Mouse (Mus musculus) testis, adult 2 months (tissue): ENCODE measurements around the gene Spon1. TPM values are rescaled to one million over a fixed set of nuclear protein-coding genes. Genes with fewer than 3 reads are reported as not detected.

Experiments used
- H3K27ac ChIP-seq: fragments of 200-500 bp; 2 replicates; pipeline ENCODE4 v1.5.1; 2012; ENCODE audit warnings: low read depth, low read length; ENCODE audit not compliant: control insufficient read depth, insufficient read depth
- H3K27me3 ChIP-seq: fragments of 200-500 bp; 2 replicates; pipeline ENCODE4 v1.6.1; 2012; ENCODE audit warnings: mild to moderate bottlenecking, low read length, moderate library complexity; ENCODE audit not compliant: control insufficient read depth, insufficient read depth
- H3K36me3 ChIP-seq: fragments of 200-500 bp; 2 replicates; pipeline ENCODE4 v1.6.1; 2012; ENCODE audit warnings: mild to moderate bottlenecking, low read length; ENCODE audit not compliant: control insufficient read depth, insufficient read depth
- H3K4me1 ChIP-seq: fragments of 200-500 bp; 2 replicates; pipeline ENCODE4 v1.6.1; 2012; ENCODE audit warnings: low read length; ENCODE audit not compliant: control insufficient read depth, insufficient read depth
- H3K4me3 ChIP-seq: fragments of 200-500 bp; 2 replicates; pipeline ENCODE4 v1.5.1; 2012; ENCODE audit warnings: low read depth, mild to moderate bottlenecking, low read length, moderate library complexity, mixed read lengths; ENCODE audit not compliant: control insufficient read depth
- CTCF ChIP-seq: fragments of 200-500 bp; IDR thresholded peaks from 2 replicates; pipeline ENCODE4 v1.5.1; 2012; ENCODE audit warnings: low read depth, mild to moderate bottlenecking, inconsistent platforms, low read length, moderate library complexity; ENCODE audit not compliant: control insufficient read depth, insufficient read depth, insufficient replicate concordance
- POLR2A ChIP-seq: fragments of 200-500 bp; IDR thresholded peaks from 2 replicates; pipeline ENCODE4 v1.6.1; 2012; ENCODE audit warnings: low read depth, mild to moderate bottlenecking, inconsistent platforms, low read length, moderate library complexity; ENCODE audit not compliant: control insufficient read depth
- polyA plus RNA-seq: library from polyadenylated mRNA; depleted of rRNA; stranded (reverse); fragments of >200 nt; gene quantifications from 2 replicates; pipeline ENCODE4 v1.2.3, GENCODE M21; 2012

Spon1 gene
- polyA plus RNA-seq, 1 experiment, result 3.6 TPM

- no peaks in the 10 kb centered on the region for H3K27me3 ChIP-seq
- H3K4me3 ChIP-seq, result no peak overlapping the region
- no peak for TF ChIP-seq CTCF
- no peaks in the 10 kb centered on the region; the same call in 1 of the 2 replicates for H3K4me1 ChIP-seq
- H3K27ac ChIP-seq, result no peak overlapping the region
- H3K36me3 ChIP-seq, result no peaks in the 10 kb centered on the region
These were observed 58.9 kb downstream of the Spon1 start for GRCm38 (mm10) chr7:113824651-113825050.

DNA sequence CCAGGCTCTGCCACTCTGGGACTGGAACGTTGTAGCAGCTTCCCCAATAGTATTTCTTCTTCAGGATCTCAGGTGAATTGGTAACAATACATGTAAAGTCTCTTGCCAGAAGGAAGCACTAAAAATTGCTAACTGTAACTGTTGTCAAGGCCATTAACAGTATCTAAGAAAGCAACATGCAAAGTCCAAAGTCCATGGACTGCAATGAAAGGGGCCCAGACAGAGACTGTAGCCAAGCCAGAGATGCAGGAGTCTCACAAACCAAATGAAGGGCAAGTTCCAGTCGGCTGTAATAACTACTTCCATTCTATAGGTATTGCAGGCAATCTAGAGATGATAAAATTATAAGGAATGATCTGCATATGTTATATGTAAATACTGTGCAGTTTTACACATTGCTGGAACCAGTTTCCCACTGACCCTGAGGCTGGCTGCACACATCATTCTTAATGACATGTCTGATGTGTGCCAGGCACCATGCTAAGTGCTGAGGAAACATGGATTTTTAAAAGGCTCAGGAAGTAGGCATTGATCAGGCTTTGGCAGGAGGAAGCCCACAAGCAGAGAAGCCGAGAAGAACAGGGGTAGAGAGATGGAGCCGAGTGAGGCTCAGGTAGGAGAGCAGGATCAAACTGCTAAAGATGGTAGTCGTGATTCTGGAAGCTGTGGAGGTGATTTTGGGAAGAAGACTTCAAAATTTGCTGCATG is 59.9 kb downstream of the Spon1 start:
- H3K4me1 ChIP-seq, result no peaks in the 10 kb centered on the region; the same call in 1 of the 2 replicates
- H3K4me3 ChIP-seq, result no peak overlapping the region
- H3K36me3 ChIP-seq, result no peaks in the 10 kb centered on the region
- no peak overlapping the region for H3K27ac ChIP-seq
- no peak for TF ChIP-seq CTCF
- no peak for TF ChIP-seq POLR2A
- H3K27me3 ChIP-seq, result no peaks in the 10 kb centered on the region

DNA sequence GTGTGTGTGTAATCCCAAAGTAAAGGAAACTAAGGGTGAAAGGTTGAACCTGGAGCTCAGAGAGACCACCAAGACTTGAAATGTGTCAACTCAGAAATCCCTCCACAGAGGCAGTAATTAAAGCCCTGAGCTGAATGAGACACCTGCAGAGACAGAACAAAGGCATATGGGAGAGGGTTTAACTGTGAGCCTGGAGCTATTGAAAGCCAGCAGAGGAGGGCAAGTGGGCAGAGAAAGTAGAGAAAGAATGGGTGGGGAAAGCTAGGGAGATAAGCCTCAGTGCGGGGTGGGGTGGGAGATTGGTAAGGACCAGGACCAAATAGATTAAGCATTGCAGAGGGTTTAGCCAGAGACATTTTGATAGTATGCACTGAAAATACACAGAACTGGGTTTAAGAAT is 60.7 kb downstream of the Spon1 start:
- Histone ChIP-seq H3K36me3 (no peaks in the 10 kb centered on the region), H3K4me3 (no peak overlapping the region), H3K27ac (no peak overlapping the region), H3K27me3 (no peaks in the 10 kb centered on the region), H3K4me1 (no peaks in the 10 kb centered on the region)
- TF ChIP-seq CTCF (no peak), POLR2A (no peak)

- no peak overlapping the region for H3K27ac ChIP-seq
These were observed 62.3 kb downstream of the Spon1 start for GRCm38 (mm10) chr7:113828122-113828571.

DNA sequence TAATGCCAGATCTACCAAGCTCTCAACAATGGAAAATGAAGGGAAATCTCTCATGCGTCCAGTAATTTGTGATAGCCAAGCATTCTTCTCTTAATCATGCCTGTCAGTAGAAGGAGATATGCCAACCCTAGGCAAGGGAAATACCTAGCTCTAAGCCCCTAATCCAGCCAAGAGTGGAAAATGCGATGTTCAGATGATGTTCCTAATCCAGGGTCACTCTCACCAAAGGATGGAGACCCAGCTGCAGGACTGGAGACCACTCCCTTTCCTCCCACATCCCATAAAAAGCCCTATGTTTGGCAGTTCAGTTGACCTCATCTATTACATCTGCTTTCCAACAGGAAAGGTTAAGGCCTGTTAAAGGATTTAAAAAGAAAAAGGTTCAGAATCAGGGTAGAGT is 62.8 kb downstream of the Spon1 start:
- TF ChIP-seq CTCF (no peak), POLR2A (no peak)
- Histone ChIP-seq H3K36me3 (no peaks in the 10 kb centered on the region), H3K4me3 (no peak overlapping the region), H3K27me3 (no peaks in the 10 kb centered on the region), H3K4me1 (no peaks in the 10 kb centered on the region), H3K27ac (no peak overlapping the region)

More at GRCm38 (mm10) chr7:113828122-113828571, 62.3 kb downstream of the Spon1 start:
- TF ChIP-seq POLR2A (no peak), CTCF (no peak)
- Histone ChIP-seq H3K27me3 (no peaks in the 10 kb centered on the region), H3K4me1 (no peaks in the 10 kb centered on the region), H3K36me3 (no peaks in the 10 kb centered on the region), H3K4me3 (no peak overlapping the region)

- no peaks in the 10 kb centered on the region for H3K36me3 ChIP-seq
- H3K4me3 ChIP-seq, result no peak overlapping the region
- TF ChIP-seq POLR2A (no peak), CTCF (no peak)
- no peak overlapping the region for H3K27ac ChIP-seq
- no peaks in the 10 kb centered on the region for H3K4me1 ChIP-seq
- no peaks in the 10 kb centered on the region for H3K27me3 ChIP-seq
These were observed 71.4 kb downstream of the Spon1 start for GRCm38 (mm10) chr7:113837151-113837550.

- no peak overlapping the region for H3K27ac ChIP-seq
- TF ChIP-seq POLR2A (no peak), CTCF (no peak)
- no peaks in the 10 kb centered on the region for H3K36me3 ChIP-seq
- no peaks in the 10 kb centered on the region for H3K4me1 ChIP-seq
- no peak overlapping the region for H3K4me3 ChIP-seq
- no peaks in the 10 kb centered on the region for H3K27me3 ChIP-seq
These were observed 73.6 kb downstream of the Spon1 start for GRCm38 (mm10) chr7:113839431-113839830.

- Histone ChIP-seq H3K4me3 (no peak overlapping the region), H3K27ac (no peak overlapping the region), H3K27me3 (no peaks in the 10 kb centered on the region), H3K36me3 (no peaks in the 10 kb centered on the region), H3K4me1 (no peaks in the 10 kb centered on the region)
- TF ChIP-seq CTCF (no peak), POLR2A (no peak)
These were observed 75.7 kb downstream of the Spon1 start for GRCm38 (mm10) chr7:113841521-113841920.
